Mouse (Mus musculus) limb, embryonic 10.5 days (tissue): ENCODE measurements around the gene Olfr714. TPM values are rescaled to one million over a fixed set of nuclear protein-coding genes. Genes with fewer than 3 reads are reported as not detected.
"Not testable (repeated sequence)": the region's sequence is repeated elsewhere in the genome, so short reads cannot be mapped to it uniquely, and the experiment has no call there.

ENCODE experiments used
- DNase-seq: peaks from one replicate; pipeline ENCODE4 v3.0.0-alpha.2; 2017; ENCODE audit warnings: low spot score
- H3K27ac ChIP-seq: fragments of 300-500 bp; sonication (generic); 2 replicates; pipeline ENCODE4 v1.5.1; 2016; ENCODE audit warnings: mild to moderate bottlenecking
- H3K27me3 ChIP-seq: fragments of 300-500 bp; sonication (generic); 2 replicates; pipeline ENCODE4 v1.6.1; 2016; ENCODE audit warnings: low read depth, mild to moderate bottlenecking; ENCODE audit not compliant: poor library complexity, severe bottlenecking
- H3K36me3 ChIP-seq: fragments of 300-500 bp; sonication (generic); 2 replicates; pipeline ENCODE4 v1.6.1; 2016; ENCODE audit warnings: mild to moderate bottlenecking, moderate library complexity
- H3K4me1 ChIP-seq: fragments of 300-500 bp; sonication (generic); 2 replicates; pipeline ENCODE4 v1.6.1; 2016
- H3K4me3 ChIP-seq: fragments of 300-500 bp; sonication (generic); 2 replicates; pipeline ENCODE4 v1.5.1; 2016; ENCODE audit warnings: mild to moderate bottlenecking, moderate library complexity
- H3K9me3 ChIP-seq: fragments of 300-500 bp; sonication (generic); replicated peaks from 2 replicates; pipeline ENCODE4 v1.6.1; 2016; ENCODE audit warnings: mild to moderate bottlenecking
- WGBS: fragments of 180-500 bp; shearing (Covaris S2); methylation state at CpG from one replicate; pipeline ENCODE4 v1.1.7; 2016; 5-methylcytosine and 5-hydroxymethylcytosine counted together
- polyA plus RNA-seq: library from polyadenylated mRNA; unstranded; fragments of >200 nt; fragmentation: Nextera tagmentation; extraction: Ambion mirVana; gene quantifications from 2 replicates; pipeline ENCODE4 v1.2.1, GENCODE M21; 2016

The Olfr714 gene
- polyA plus RNA-seq, result not detected in 2 replicates

DNA sequence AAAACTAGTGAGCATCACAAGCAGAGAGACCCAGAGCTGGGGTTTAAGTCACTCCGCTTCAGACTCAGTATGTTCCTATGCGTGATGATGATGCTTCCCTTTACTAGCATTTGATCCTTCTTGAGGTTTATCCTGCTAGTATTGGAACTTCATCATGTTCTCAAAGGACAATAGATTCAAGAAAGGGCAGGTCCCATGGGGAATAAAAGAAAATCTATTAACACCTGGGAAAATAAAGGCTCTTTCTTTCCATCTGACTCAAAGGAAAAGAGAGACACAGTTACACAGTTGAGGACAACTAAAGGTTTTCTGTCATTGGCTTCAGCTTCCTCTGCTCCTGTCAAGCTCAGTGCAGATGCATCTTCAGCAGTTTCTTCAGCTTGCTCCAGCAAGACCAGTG is at the start of gene Olfr714:
Olfr714 (plus strand) TSS at position 301 of the 400 bp plus-strand sequence.
- Histone ChIP-seq H3K27me3 (no peaks in the 10 kb centered on the region), H3K36me3 (no peaks in the 10 kb centered on the region), H3K4me1 (no peaks in the 10 kb centered on the region), H3K9me3 (no peaks in the 10 kb centered on the region), H3K27ac (no peak within 1 kb of the TSS), H3K4me3 (no peak within 1 kb of the TSS)
- DNase-seq, result no peak
- 96% methylated on average over 2 of the region's 2 CpGs for WGBS

- Histone ChIP-seq H3K27me3 (no peaks in the 10 kb centered on the region), H3K4me1 (no peaks in the 10 kb centered on the region), H3K4me3 (no peak within 1 kb of the TSS), H3K36me3 (no peaks in the 10 kb centered on the region), H3K27ac (no peak within 1 kb of the TSS), H3K9me3 (no peaks in the 10 kb centered on the region)
- no peak for DNase-seq
- WGBS, result 97% methylated on average over 1 of the region's 1 CpGs
Observed at GRCm38 (mm10) chr7:107030874-107031273, 39.9 kb upstream of the Olfr714 start, which contains the start of gene Olfr713. Gene Olfr713 (plus strand): TSS chr7:107031174.

GRCm38 (mm10) chr7:107039934-107040563 is 30.7 kb upstream of the Olfr714 start:
- 81% methylated on average over 2 of the region's 2 CpGs for WGBS
- no peaks in the 10 kb centered on the region for H3K9me3 ChIP-seq

DNA sequence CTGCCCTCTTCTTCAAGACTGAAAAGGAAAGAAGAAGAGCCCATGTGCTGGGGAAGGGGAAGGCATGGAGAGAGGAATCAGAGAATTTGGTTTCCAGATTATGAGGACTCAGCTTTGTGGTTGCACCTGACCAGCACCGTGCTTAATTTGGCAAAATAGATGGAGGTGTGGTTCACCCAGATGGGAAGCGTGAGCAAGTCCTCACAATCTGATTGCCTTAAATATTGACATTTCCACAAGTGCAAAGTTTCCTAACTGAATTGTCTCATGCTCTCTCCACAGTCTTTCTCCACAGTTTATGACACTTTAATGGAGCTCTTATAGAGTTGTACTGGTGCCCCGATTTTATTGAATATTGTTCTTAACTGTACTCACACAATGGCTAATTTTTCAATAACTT is 27.6 kb upstream of the Olfr714 start:
- Histone ChIP-seq H3K27ac (no peak overlapping the region), H3K27me3 (no peaks in the 10 kb centered on the region), H3K4me3 (no peak overlapping the region), H3K4me1 (no peaks in the 10 kb centered on the region), H3K36me3 (no peaks in the 10 kb centered on the region), H3K9me3 (no peaks in the 10 kb centered on the region)
- DNase-seq, result no peak
- 92% methylated on average over 3 of the region's 3 CpGs for WGBS

More at GRCm38 (mm10) chr7:107039934-107040563, 30.7 kb upstream of the Olfr714 start:
- Histone ChIP-seq H3K27me3 (no peaks in the 10 kb centered on the region), H3K4me1 (no peaks in the 10 kb centered on the region), H3K36me3 (no peaks in the 10 kb centered on the region), H3K4me3 (no peak overlapping the region), H3K27ac (no peak overlapping the region)
- no peak for DNase-seq

DNA sequence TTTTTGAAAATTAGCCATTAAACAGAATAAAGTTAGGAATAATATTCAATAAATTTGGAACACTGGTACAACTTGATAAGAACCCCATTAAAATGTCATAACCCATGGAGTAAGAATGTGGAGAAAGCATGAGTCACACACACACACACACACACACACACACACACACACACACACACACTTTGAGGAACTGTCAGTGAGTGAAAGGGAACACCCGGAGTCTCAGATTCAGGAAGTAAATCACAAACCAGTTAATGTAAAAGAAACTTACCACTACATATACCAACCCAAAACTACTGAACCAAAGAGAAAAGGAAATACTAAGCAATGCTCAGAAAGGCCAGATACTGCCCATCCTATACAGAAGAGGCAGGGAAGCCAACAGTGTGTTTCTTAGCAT is 26.4 kb upstream of the Olfr714 start:
- Histone ChIP-seq H3K4me3 (no peak overlapping the region), H3K36me3 (no peaks in the 10 kb centered on the region), H3K4me1 (no peaks in the 10 kb centered on the region), H3K9me3 (no peaks in the 10 kb centered on the region), H3K27me3 (no peaks in the 10 kb centered on the region), H3K27ac (no peak overlapping the region)
- 81% methylated on average over 1 of the region's 1 CpGs for WGBS
- DNase-seq, result no peak

- no peak overlapping the region for H3K27ac ChIP-seq
- no peaks in the 10 kb centered on the region for H3K36me3 ChIP-seq
- no peaks in the 10 kb centered on the region for H3K4me1 ChIP-seq
- H3K27me3 ChIP-seq, result no peaks in the 10 kb centered on the region
- H3K4me3 ChIP-seq, result no peak overlapping the region
- 7% methylated on average over 5 of the region's 5 CpGs for WGBS
- no peak for DNase-seq
- no peaks in the 10 kb centered on the region for H3K9me3 ChIP-seq
Observed at GRCm38 (mm10) chr7:107045833-107046232, 24.9 kb upstream of the Olfr714 start.

GRCm38 (mm10) chr7:107047578-107047977 is 23.2 kb upstream of the Olfr714 start:
- H3K9me3 ChIP-seq, result no peaks in the 10 kb centered on the region
- H3K4me1 ChIP-seq, result no peaks in the 10 kb centered on the region
- no peaks in the 10 kb centered on the region for H3K36me3 ChIP-seq
- no peak overlapping the region for H3K27ac ChIP-seq
- no peak overlapping the region for H3K4me3 ChIP-seq
- no peak for DNase-seq
- no peaks in the 10 kb centered on the region for H3K27me3 ChIP-seq
- 47% methylated on average over 3 of the region's 3 CpGs for WGBS

GRCm38 (mm10) chr7:107092920-107093319 is 22.1 kb downstream of the Olfr714 start, which contains the start of gene Olfr17:
Gene Olfr17 (plus strand): TSS chr7:107093220.
- no peak within 1 kb of the TSS for H3K27ac ChIP-seq
- 59% methylated on average over 1 of the region's 1 CpGs for WGBS

DNA sequence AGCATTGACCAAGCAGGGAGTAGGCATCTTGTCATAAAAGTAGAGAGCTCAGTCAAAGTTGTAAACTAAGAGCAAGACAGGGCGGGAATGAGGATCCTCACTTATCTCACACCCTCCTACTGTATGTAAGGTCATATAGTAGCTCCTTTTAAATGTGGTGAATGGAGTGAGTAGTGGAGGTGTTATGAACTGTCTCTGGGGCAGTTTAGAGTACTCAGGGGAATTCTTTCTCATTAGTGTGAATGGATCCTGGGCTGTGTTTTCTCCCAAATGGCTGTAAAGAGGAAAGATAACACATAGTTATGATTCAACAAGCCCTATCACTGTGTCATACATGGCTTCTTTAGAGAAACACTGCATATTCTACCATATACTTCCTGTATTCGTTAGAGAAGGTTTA is 39.5 kb downstream of the Olfr714 start, which contains the start of gene Olfr715b:
Olfr715b (minus strand) TSS at position 101 of the 400 bp plus-strand sequence.
- not testable (repeated sequence) for H3K36me3 ChIP-seq, H3K9me3 ChIP-seq, H3K4me1 ChIP-seq, DNase-seq, H3K27ac ChIP-seq, H3K27me3 ChIP-seq, H3K4me3 ChIP-seq
- WGBS, result 96% methylated on average over 2 of the region's 2 CpGs

More at GRCm38 (mm10) chr7:107092920-107093319, 22.1 kb downstream of the Olfr714 start, which contains the start of gene Olfr17:
- Histone ChIP-seq H3K4me1 (no peaks in the 10 kb centered on the region), H3K9me3 (no peaks in the 10 kb centered on the region), H3K36me3 (no peaks in the 10 kb centered on the region), H3K4me3 (no peak within 1 kb of the TSS), H3K27me3 (no peaks in the 10 kb centered on the region)
- no peak for DNase-seq

Other genes with a start within 250 kb of the Olfr714 start
- not detected in 2 replicates for gene Olfr702, start 237.1 kb upstream of the Olfr714 start, polyA plus RNA-seq
- not detected in 2 replicates for gene Olfr703, start 227.6 kb upstream of the Olfr714 start, polyA plus RNA-seq
- gene Olfr704, start 207.8 kb upstream of the Olfr714 start, polyA plus RNA-seq, result not detected in 2 replicates
- not detected in 2 replicates for gene Olfr705, start 194.1 kb upstream of the Olfr714 start, polyA plus RNA-seq
- not detected in 2 replicates for gene Olfr706, start 182.8 kb upstream of the Olfr714 start, polyA plus RNA-seq
- not detected in 2 replicates for gene Olfr707, start 169.7 kb upstream of the Olfr714 start, polyA plus RNA-seq
- not detected in 2 replicates for gene Olfr1532-ps1, start 163.0 kb upstream of the Olfr714 start, polyA plus RNA-seq
- not detected in 2 replicates for gene Olfr709-ps1, start 138.8 kb upstream of the Olfr714 start, polyA plus RNA-seq
- gene Olfr710, start 122.7 kb upstream of the Olfr714 start, polyA plus RNA-seq, result not detected in 2 replicates
- gene Olfr6, start 107.0 kb upstream of the Olfr714 start, polyA plus RNA-seq, result not detected in 2 replicates
- not detected in 2 replicates for gene Olfr711, start 95.5 kb upstream of the Olfr714 start, polyA plus RNA-seq
- gene Olfr2, start 64.9 kb upstream of the Olfr714 start, polyA plus RNA-seq, result not detected in 2 replicates
- gene Olfr713, start 39.8 kb upstream of the Olfr714 start, polyA plus RNA-seq, result not detected in 2 replicates
- not detected in 2 replicates for gene Olfr17, start 22.2 kb downstream of the Olfr714 start, polyA plus RNA-seq
- gene Olfr715b, start 39.4 kb downstream of the Olfr714 start, polyA plus RNA-seq, result not detected in 2 replicates
- gene Olfr715, start 60.1 kb downstream of the Olfr714 start, polyA plus RNA-seq, result not detected in 2 replicates
- not detected in 2 replicates for gene Olfr716, start 67.3 kb downstream of the Olfr714 start, polyA plus RNA-seq
- gene Nlrp14, start 96.0 kb downstream of the Olfr714 start, polyA plus RNA-seq, result not detected in 2 replicates
- not detected in 2 replicates for gene Rbmxl2, start 138.5 kb downstream of the Olfr714 start, polyA plus RNA-seq